Mouse (Mus musculus): ENCODE results near the gene Ticam1. TPM values are rescaled to one million over a fixed set of nuclear protein-coding genes. Genes with fewer than 3 reads are reported as not detected.

Ticam1 gene
- polyA plus RNA-seq (2014; fragmentation: Nextera tagmentation; extraction: Ambion mirVana), result 0.78 and 1.6 TPM in 2 replicates

DNA sequence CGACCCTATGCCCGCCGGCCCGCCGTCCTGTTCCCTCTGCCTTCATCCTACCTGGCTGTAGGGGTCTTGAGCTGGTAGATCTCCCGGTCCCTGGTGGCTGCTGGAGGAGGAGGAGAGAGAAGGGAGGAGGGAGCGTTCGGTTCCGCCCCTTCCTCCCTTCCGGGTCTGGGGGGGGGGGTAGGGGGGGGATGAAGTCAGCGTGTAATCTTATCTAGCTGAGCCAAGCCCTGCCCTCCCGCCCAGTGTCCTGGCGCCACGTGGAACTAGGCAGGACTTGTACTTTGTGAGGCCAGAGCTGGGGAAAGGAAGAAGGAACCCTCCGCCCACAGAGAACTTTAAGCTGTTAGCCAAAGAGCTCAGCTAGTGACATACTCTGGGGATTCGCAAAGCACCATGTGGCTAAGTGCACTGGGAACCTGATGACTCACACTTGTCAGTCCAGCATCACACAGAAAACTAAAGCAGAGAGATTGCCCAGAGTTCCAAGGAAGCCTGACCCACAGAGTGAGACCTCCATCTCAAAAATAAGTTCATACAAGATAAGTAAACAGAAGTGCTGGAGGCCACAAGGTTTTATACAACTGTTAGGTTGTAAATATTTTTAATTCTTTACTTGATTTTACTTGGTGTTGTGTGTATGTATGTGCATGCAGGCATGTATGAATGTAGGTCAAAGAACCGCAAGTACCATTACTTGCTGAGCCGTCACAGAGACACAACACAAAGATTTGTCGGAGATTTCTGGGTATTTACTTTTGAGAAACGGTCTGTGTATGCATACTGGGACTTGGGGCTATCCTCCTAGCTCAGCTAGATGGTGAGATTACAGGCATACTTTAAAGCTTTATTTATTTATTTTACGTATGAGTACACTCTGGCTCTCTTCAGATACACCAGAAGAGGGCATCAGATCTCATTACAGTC, at the start of gene Ticam1:
Ticam1 (minus strand) TSS at position 144 of the 924 bp plus-strand sequence.
- 8% methylated on average over 19 of the region's 21 CpGs for WGBS
- Histone ChIP-seq H3K27me3 (ENCODE audit: control insufficient read depth, insufficient read depth, low read length) (no peaks in the 10 kb centered on the region), H3K36me3 (ENCODE audit: control insufficient read depth, insufficient read depth, low read length) (no peaks in the 10 kb centered on the region), H3K27ac (replicated peaks; ENCODE audit: low read depth, low read length) (no peak within 1 kb of the TSS), H3K4me2 (ENCODE audit: low read length) (peak within 1 kb of the TSS; percentile 63), H3K9ac (replicated peaks; ENCODE audit: low read length) (peak within 1 kb of the TSS; percentile 43; the same call in 1 of the 2 replicates), H3K9me3 (ENCODE audit: control insufficient read depth, low read length) (no peaks in the 10 kb centered on the region), H3K4me3 (replicated peaks; ENCODE audit: low read depth, low read length) (peak within 1 kb of the TSS; percentile 32), H3K4me1 (ENCODE audit: control insufficient read depth, insufficient read depth, low read length) (0 out of 2 replicates have a peak, but pooled peaks cover 5% of the 10 kb centered on the region)
- ATAC-seq (ENCODE audit: low FRiP score, low TSS enrichment) (peak; percentile 74), DNase-seq (peak; percentile 79)

DNA sequence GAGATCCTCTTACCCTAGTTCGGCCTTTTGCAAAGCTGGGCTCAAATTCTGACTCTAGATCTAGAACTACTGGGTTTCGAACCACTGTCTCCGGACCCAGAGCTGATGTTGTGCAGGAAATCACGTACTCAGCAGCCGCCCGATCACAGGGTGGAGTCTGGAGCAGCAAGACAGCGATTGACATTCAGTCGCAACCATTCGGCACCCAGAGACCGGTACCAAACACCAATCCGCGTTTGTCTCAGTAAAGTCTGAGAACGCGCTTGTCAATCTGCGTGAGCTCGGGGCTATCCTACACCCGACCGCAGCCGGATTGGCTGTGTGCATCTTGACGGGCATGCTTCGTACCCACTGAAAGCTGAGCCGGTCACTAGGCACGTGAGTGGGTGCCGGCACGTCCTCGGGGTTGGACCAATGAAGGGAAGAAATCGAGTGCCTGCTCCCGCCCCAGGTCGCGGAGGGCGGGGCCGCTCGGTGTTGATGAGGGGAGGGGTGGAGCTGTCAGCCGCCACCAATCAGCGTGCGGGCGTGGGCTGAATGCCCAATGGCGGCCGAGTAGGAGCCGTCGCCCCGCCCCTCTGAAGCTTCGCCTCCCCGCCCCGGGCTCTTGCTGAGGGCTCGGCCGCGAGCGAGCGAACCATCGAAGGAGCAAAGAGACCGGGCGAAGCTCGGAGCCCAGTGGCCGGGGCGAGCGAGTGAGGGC, 49.0 kb upstream of the Ticam1 start, which contains the start of gene Kdm4b:
Kdm4b (plus strand) TSS at position 613 of the 703 bp plus-strand sequence.
- Histone ChIP-seq H3K4me2 (ENCODE audit: low read length) (peak within 1 kb of the TSS; percentile 73), H3K4me3 (replicated peaks; ENCODE audit: low read depth, low read length) (peak within 1 kb of the TSS; percentile 96), H3K4me1 (ENCODE audit: control insufficient read depth, insufficient read depth, low read length) (peaks cover 23% of the 10 kb centered on the region), H3K27ac (replicated peaks; ENCODE audit: low read depth, low read length) (peak within 1 kb of the TSS; percentile 95), H3K36me3 (ENCODE audit: control insufficient read depth, insufficient read depth, low read length) (peaks cover 6% of the 10 kb centered on the region; the same call in 1 of the 2 replicates), H3K9ac (replicated peaks; ENCODE audit: low read length) (peak within 1 kb of the TSS; percentile 93), H3K27me3 (ENCODE audit: control insufficient read depth, insufficient read depth, low read length) (no peaks in the 10 kb centered on the region), H3K9me3 (ENCODE audit: control insufficient read depth, low read length) (no peaks in the 10 kb centered on the region)
- DNase-seq (peak; percentile 99), ATAC-seq (ENCODE audit: low FRiP score, low TSS enrichment) (peak; percentile 99)
- under 1% methylated on average over 57 of the region's 57 CpGs for whole genome bisulfite sequencing

- DNase-seq, result no peak
- WGBS, result 60% methylated on average over 3 of the region's 3 CpGs
These were observed 47.8 kb upstream of the Ticam1 start for GRCm38 (mm10) chr17:56324419-56324818.

DNA sequence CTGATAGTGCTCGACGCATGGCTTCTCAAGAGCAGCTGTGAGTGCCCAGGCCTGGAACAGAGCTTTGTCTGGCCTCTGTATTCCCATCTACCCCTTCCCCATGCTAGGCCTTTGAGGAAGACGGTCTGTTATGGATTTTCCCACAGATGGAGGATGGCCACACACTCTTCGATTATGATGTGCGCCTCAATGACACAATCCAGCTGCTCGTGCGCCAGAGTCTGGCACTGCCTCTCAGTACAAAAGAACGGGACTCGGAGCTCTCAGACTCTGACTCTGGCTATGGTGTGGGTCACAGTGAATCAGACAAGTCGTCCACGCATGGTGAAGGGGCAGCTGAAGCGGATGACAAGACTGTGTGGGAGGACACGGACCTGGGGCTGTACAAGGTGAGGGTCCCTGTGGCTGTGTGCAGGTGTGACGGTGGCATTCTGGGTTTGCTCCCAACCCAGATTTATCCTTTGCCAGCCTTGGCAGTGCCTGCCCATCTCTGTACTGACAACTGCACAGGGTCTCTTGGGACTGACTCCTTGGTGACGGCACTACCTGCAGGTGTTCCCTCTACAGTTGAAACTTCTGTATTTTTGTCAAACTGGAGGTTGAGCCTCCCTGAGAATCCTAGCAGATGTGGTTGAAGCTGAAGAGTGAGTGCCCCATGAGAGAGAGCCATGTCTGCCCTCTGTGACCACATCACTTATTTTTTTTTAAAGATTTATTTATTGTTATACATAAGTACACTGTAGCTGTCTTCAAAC, 32.8 kb upstream of the Ticam1 start:
- H3K9me3 ChIP-seq (ENCODE audit: control insufficient read depth, low read length), result no peaks in the 10 kb centered on the region
- WGBS, result 91% methylated on average over 15 of the region's 15 CpGs
- no peak for ATAC-seq (ENCODE audit: low FRiP score, low TSS enrichment)
- no peak overlapping the region for H3K9ac ChIP-seq (replicated peaks; ENCODE audit: low read length)
- peaks cover 8% of the 10 kb centered on the region; the same call in 1 of the 2 replicates for H3K4me1 ChIP-seq (ENCODE audit: control insufficient read depth, insufficient read depth, low read length)
- no peak overlapping the region for H3K4me3 ChIP-seq (replicated peaks; ENCODE audit: low read depth, low read length)
- no peak for DNase-seq
- H3K4me2 ChIP-seq (ENCODE audit: low read length), result no peak overlapping the region
- 0 out of 2 replicates have a peak, but pooled peaks cover 9% of the 10 kb centered on the region for H3K36me3 ChIP-seq (ENCODE audit: control insufficient read depth, insufficient read depth, low read length)
- no peak overlapping the region for H3K27ac ChIP-seq (replicated peaks; ENCODE audit: low read depth, low read length)
- H3K27me3 ChIP-seq (ENCODE audit: control insufficient read depth, insufficient read depth, low read length), result no peaks in the 10 kb centered on the region

More at GRCm38 (mm10) chr17:56324419-56324818, 47.8 kb upstream of the Ticam1 start:
- Histone ChIP-seq H3K9ac (replicated peaks; ENCODE audit: low read length) (no peak overlapping the region), H3K27ac (replicated peaks; ENCODE audit: low read depth, low read length) (no peak overlapping the region), H3K36me3 (ENCODE audit: control insufficient read depth, insufficient read depth, low read length) (peaks cover 9% of the 10 kb centered on the region; the same call in 1 of the 2 replicates), H3K4me2 (ENCODE audit: low read length) (no peak overlapping the region), H3K4me1 (ENCODE audit: control insufficient read depth, insufficient read depth, low read length) (peaks cover 16% of the 10 kb centered on the region), H3K9me3 (ENCODE audit: control insufficient read depth, low read length) (no peaks in the 10 kb centered on the region), H3K4me3 (replicated peaks; ENCODE audit: low read depth, low read length) (no peak overlapping the region), H3K27me3 (ENCODE audit: control insufficient read depth, insufficient read depth, low read length) (no peaks in the 10 kb centered on the region)
- no peak for ATAC-seq (ENCODE audit: low FRiP score, low TSS enrichment)

DNA sequence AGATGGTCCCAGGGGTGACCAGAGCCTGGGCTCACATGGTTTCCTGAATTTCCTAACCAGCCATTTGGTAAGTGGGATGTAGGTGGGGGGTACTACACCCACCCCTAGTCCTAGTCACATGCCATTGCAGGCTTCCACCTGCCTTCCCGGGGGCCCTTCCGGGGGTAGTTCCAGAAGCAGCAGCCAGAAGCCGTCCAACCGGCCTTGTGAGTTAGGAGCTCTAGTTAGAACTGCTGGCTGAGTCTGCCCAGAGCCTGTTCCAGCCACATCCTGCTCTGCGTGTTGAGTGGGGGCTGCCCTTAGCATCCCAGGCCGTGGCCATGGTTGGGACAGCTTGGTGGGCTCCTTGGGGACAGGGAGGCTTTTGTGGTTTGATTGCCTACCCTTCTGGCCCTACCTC, 31.5 kb upstream of the Ticam1 start:
- ATAC-seq (ENCODE audit: low FRiP score, low TSS enrichment) (no peak), DNase-seq (no peak)
- Histone ChIP-seq H3K9ac (replicated peaks; ENCODE audit: low read length) (no peak overlapping the region), H3K4me1 (ENCODE audit: control insufficient read depth, insufficient read depth, low read length) (peaks cover 15% of the 10 kb centered on the region), H3K4me3 (replicated peaks; ENCODE audit: low read depth, low read length) (no peak overlapping the region), H3K27me3 (ENCODE audit: control insufficient read depth, insufficient read depth, low read length) (no peaks in the 10 kb centered on the region), H3K9me3 (ENCODE audit: control insufficient read depth, low read length) (no peaks in the 10 kb centered on the region), H3K36me3 (ENCODE audit: control insufficient read depth, insufficient read depth, low read length) (0 out of 2 replicates have a peak, but pooled peaks cover 6% of the 10 kb centered on the region), H3K27ac (replicated peaks; ENCODE audit: low read depth, low read length) (no peak overlapping the region), H3K4me2 (ENCODE audit: low read length) (no peak overlapping the region)
- WGBS, result 92% methylated on average over 6 of the region's 6 CpGs

- Histone ChIP-seq H3K4me2 (ENCODE audit: low read length) (peak overlapping the region; percentile 86; the same call in 1 of the 2 replicates), H3K36me3 (ENCODE audit: control insufficient read depth, insufficient read depth, low read length) (0 out of 2 replicates have a peak, but pooled peaks cover 6% of the 10 kb centered on the region), H3K27ac (replicated peaks; ENCODE audit: low read depth, low read length) (no peak overlapping the region), H3K9ac (replicated peaks; ENCODE audit: low read length) (no peak overlapping the region), H3K4me1 (ENCODE audit: control insufficient read depth, insufficient read depth, low read length) (peaks cover 17% of the 10 kb centered on the region), H3K9me3 (ENCODE audit: control insufficient read depth, low read length) (no peaks in the 10 kb centered on the region), H3K27me3 (ENCODE audit: control insufficient read depth, insufficient read depth, low read length) (no peaks in the 10 kb centered on the region), H3K4me3 (replicated peaks; ENCODE audit: low read depth, low read length) (no peak overlapping the region)
- 72% methylated on average over 8 of the region's 8 CpGs for WGBS
- ATAC-seq (ENCODE audit: low FRiP score, low TSS enrichment), result no peak
- no peak for DNase-seq
These were observed 29.2 kb upstream of the Ticam1 start for GRCm38 (mm10) chr17:56305826-56306225.

- Histone ChIP-seq H3K4me3 (replicated peaks; ENCODE audit: low read depth, low read length) (peak overlapping the region; percentile 73; the same call in 1 of the 2 replicates), H3K36me3 (ENCODE audit: control insufficient read depth, insufficient read depth, low read length) (0 out of 2 replicates have a peak, but pooled peaks cover 6% of the 10 kb centered on the region), H3K9me3 (ENCODE audit: control insufficient read depth, low read length) (no peaks in the 10 kb centered on the region), H3K9ac (replicated peaks; ENCODE audit: low read length) (0 out of 2 replicates have a peak overlapping the region, but pooled peaks have one; percentile 53), H3K4me2 (ENCODE audit: low read length) (peak overlapping the region; percentile 86), H3K27ac (replicated peaks; ENCODE audit: low read depth, low read length) (no peak overlapping the region), H3K27me3 (ENCODE audit: control insufficient read depth, insufficient read depth, low read length) (no peaks in the 10 kb centered on the region), H3K4me1 (ENCODE audit: control insufficient read depth, insufficient read depth, low read length) (peaks cover 17% of the 10 kb centered on the region)
- 20% methylated on average over 9 of the region's 9 CpGs for WGBS
- DNase-seq (no peak), ATAC-seq (ENCODE audit: low FRiP score, low TSS enrichment) (no peak)
These were observed 28.6 kb upstream of the Ticam1 start for GRCm38 (mm10) chr17:56305156-56305555.

GRCm38 (mm10) chr17:56304718-56305117, 28.1 kb upstream of the Ticam1 start:
- 11% methylated on average over 11 of the region's 11 CpGs for WGBS
- Histone ChIP-seq H3K9ac (replicated peaks; ENCODE audit: low read length) (peak overlapping the region; percentile 53; the same call in 1 of the 2 replicates), H3K9me3 (ENCODE audit: control insufficient read depth, low read length) (no peaks in the 10 kb centered on the region), H3K4me1 (ENCODE audit: control insufficient read depth, insufficient read depth, low read length) (peaks cover 17% of the 10 kb centered on the region), H3K4me3 (replicated peaks; ENCODE audit: low read depth, low read length) (peak overlapping the region; percentile 73), H3K36me3 (ENCODE audit: control insufficient read depth, insufficient read depth, low read length) (0 out of 2 replicates have a peak, but pooled peaks cover 6% of the 10 kb centered on the region), H3K4me2 (ENCODE audit: low read length) (peak overlapping the region; percentile 86), H3K27ac (replicated peaks; ENCODE audit: low read depth, low read length) (no peak overlapping the region), H3K27me3 (ENCODE audit: control insufficient read depth, insufficient read depth, low read length) (no peaks in the 10 kb centered on the region)
- ATAC-seq (ENCODE audit: low FRiP score, low TSS enrichment), result 0 out of 2 replicates have a peak, but pooled peaks have one; percentile 0
- DNase-seq, result no peak
